Mouse (Mus musculus): ENCODE data around the gene Mrc1. TPM values are rescaled to one million over a fixed set of nuclear protein-coding genes. Genes with fewer than 3 reads are reported as not detected.
A peak's percentile ranks its signal among the peaks of the same experiment; 100 is the strongest.

Mrc1 gene
- polyA plus RNA-seq, 1 experiment: 0.07 TPM

GRCm38 (mm10) chr2:14244157-14244556, 15.0 kb downstream of the Mrc1 start:
- Histone ChIP-seq H3K79me2 (ENCODE audit: control insufficient read depth, insufficient read depth) (no peaks in the 10 kb centered on the region), H3K4me3 (ENCODE audit: insufficient read depth, poor library complexity, severe bottlenecking) (no peak overlapping the region), H3K36me3 (ENCODE audit: control insufficient read depth, insufficient read depth) (no peaks in the 10 kb centered on the region), H3ac (ENCODE audit: control insufficient read depth, insufficient read length, low read depth) (no peak overlapping the region), H3K79me3 (ENCODE audit: low read depth) (no peaks in the 10 kb centered on the region), H3K27me3 (ENCODE audit: control insufficient read depth, insufficient read depth, insufficient read length) (no peaks in the 10 kb centered on the region)
- TF ChIP-seq CTCF (IDR thresholded peaks at IDR 0.05; ENCODE audit: control insufficient read depth, insufficient read depth, insufficient read length): no peak
- peak; percentile 34 for TF ChIP-seq USF1 (IDR thresholded peaks at IDR 0.05; ENCODE audit: low read depth)

DNA sequence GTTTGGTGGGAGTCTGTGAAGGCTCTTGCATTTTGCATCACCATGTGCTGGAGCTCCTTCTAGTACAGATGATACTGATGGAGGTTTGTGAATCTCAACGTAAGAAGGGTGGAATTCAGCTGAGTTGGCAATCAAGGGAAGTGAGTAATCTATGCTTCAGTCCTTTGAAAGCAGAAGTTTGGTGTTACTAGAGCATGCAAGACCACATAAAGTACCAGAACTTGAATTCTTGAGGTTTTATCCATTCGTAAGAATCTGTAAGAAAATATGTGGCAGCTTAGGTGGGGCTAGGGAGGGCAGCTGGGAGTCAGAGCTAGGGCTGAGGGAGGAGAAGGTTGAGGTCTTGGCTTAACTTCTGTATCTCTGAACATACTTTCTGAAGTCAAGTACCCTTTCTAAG, 15.5 kb downstream of the Mrc1 start:
- no peak overlapping the region for H3K4me3 ChIP-seq (ENCODE audit: insufficient read depth, poor library complexity, severe bottlenecking)
- no peaks in the 10 kb centered on the region for H3K79me3 ChIP-seq (ENCODE audit: low read depth)
- no peaks in the 10 kb centered on the region for H3K36me3 ChIP-seq (ENCODE audit: control insufficient read depth, insufficient read depth)
- H3K27me3 ChIP-seq (ENCODE audit: control insufficient read depth, insufficient read depth, insufficient read length): no peaks in the 10 kb centered on the region
- TF ChIP-seq FOSL1 (IDR thresholded peaks at IDR 0.05; ENCODE audit: insufficient read depth, low read length, poor library complexity, severe bottlenecking) (no peak), CEBPB (IDR thresholded peaks at IDR 0.05; ENCODE audit: low read depth) (no peak), CTCF (IDR thresholded peaks at IDR 0.05; ENCODE audit: control insufficient read depth, insufficient read depth, insufficient read length) (no peak), MYOD1 (IDR thresholded peaks at IDR 0.05; ENCODE audit: control insufficient read depth, insufficient read length, low read depth) (no peak), MAX (IDR thresholded peaks at IDR 0.05) (no peak), USF1 (IDR thresholded peaks at IDR 0.05; ENCODE audit: low read depth) (no peak), MYOG (IDR thresholded peaks at IDR 0.05; ENCODE audit: control insufficient read depth, extremely low read depth, insufficient read length) (no peak)
- H3K79me2 ChIP-seq (ENCODE audit: control insufficient read depth, insufficient read depth): no peaks in the 10 kb centered on the region
- no peak overlapping the region for H3ac ChIP-seq (ENCODE audit: control insufficient read depth, insufficient read length, low read depth)

DNA sequence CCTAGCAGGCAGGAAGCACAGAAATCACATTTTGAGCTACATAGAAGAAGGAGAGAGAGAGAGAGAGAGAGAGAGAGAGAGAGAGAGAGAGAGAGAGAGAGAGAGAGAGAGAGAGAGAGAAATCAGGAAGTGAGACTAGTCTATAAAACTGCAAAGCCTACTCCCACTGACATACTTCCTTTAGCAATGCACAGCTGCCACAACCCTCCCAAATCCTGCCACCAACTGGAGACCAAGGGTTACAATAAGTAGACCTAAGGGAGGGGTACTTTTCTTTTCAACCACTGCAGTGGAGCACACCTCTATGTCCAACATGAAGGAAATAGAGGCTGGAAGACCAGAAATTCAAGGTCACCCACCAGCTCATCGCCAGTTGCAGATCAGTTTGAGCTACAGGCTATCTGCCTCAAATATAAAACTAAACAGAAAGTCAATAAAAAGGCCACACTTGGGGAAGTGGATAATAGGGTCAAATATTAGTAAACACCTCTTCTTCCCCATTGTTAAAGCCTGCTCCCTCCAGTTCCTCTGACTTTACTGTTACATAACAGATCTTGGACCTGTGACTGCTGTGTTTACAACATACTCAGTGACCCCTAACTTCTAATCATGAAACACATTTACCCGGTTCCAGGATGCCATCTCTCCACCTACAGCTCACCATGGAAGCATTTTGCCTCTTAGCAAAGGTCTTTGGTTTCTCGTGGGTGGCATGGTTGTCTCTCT, 20.8 kb downstream of the Mrc1 start:
- H3K27me3 ChIP-seq (ENCODE audit: control insufficient read depth, insufficient read depth, insufficient read length): no peaks in the 10 kb centered on the region
- TF ChIP-seq MAX (IDR thresholded peaks at IDR 0.05): no peak
- TF ChIP-seq MYOG (IDR thresholded peaks at IDR 0.05; ENCODE audit: control insufficient read depth, extremely low read depth, insufficient read length): no peak
- TF ChIP-seq FOSL1 (IDR thresholded peaks at IDR 0.05; ENCODE audit: insufficient read depth, low read length, poor library complexity, severe bottlenecking): no peak
- no peak for TF ChIP-seq USF1 (IDR thresholded peaks at IDR 0.05; ENCODE audit: low read depth)
- TF ChIP-seq CTCF (IDR thresholded peaks at IDR 0.05; ENCODE audit: control insufficient read depth, insufficient read depth, insufficient read length): no peak
- no peak for TF ChIP-seq MYOD1 (IDR thresholded peaks at IDR 0.05; ENCODE audit: control insufficient read depth, insufficient read length, low read depth)
- no peak for TF ChIP-seq CEBPB (IDR thresholded peaks at IDR 0.05; ENCODE audit: low read depth)
- H3K4me3 ChIP-seq (ENCODE audit: insufficient read depth, poor library complexity, severe bottlenecking): no peak overlapping the region
- no peak overlapping the region for H3ac ChIP-seq (ENCODE audit: control insufficient read depth, insufficient read length, low read depth)
- H3K36me3 ChIP-seq (ENCODE audit: control insufficient read depth, insufficient read depth): no peaks in the 10 kb centered on the region
- H3K79me2 ChIP-seq (ENCODE audit: control insufficient read depth, insufficient read depth): no peaks in the 10 kb centered on the region
- no peaks in the 10 kb centered on the region for H3K79me3 ChIP-seq (ENCODE audit: low read depth)

DNA sequence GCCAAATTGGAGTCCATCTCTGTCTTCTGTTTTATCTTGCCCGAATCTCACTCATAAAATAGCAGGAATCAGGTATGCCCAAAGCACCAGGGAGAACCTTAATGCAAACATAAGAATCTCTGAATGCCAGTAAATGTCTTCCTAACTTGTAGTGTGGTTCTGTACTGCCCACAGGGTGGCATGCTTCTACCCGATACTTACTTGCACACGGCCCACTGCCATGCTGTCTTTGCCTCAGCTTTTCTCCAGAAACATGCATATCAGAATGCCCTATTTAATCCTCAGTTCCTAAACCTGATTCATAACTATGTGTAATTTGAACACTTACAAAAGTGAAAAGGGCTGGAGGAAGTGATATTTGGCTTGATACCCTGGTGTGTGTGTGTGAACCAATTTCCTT, 22.7 kb downstream of the Mrc1 start:
- H3K79me2 ChIP-seq (ENCODE audit: control insufficient read depth, insufficient read depth): no peaks in the 10 kb centered on the region
- TF ChIP-seq MAX (IDR thresholded peaks at IDR 0.05) (no peak), USF1 (IDR thresholded peaks at IDR 0.05; ENCODE audit: low read depth) (no peak), CTCF (IDR thresholded peaks at IDR 0.05; ENCODE audit: control insufficient read depth, insufficient read depth, insufficient read length) (no peak), MYOG (IDR thresholded peaks at IDR 0.05; ENCODE audit: control insufficient read depth, extremely low read depth, insufficient read length) (no peak), FOSL1 (IDR thresholded peaks at IDR 0.05; ENCODE audit: insufficient read depth, low read length, poor library complexity, severe bottlenecking) (no peak), MYOD1 (IDR thresholded peaks at IDR 0.05; ENCODE audit: control insufficient read depth, insufficient read length, low read depth) (no peak)
- H3ac ChIP-seq (ENCODE audit: control insufficient read depth, insufficient read length, low read depth): no peak overlapping the region
- H3K27me3 ChIP-seq (ENCODE audit: control insufficient read depth, insufficient read depth, insufficient read length): no peaks in the 10 kb centered on the region
- no peaks in the 10 kb centered on the region for H3K79me3 ChIP-seq (ENCODE audit: low read depth)
- H3K4me3 ChIP-seq (ENCODE audit: insufficient read depth, poor library complexity, severe bottlenecking): no peak overlapping the region
- no peaks in the 10 kb centered on the region for H3K36me3 ChIP-seq (ENCODE audit: control insufficient read depth, insufficient read depth)

GRCm38 (mm10) chr2:14258345-14258850, 29.2 kb downstream of the Mrc1 start:
- no peak overlapping the region for H3ac ChIP-seq (ENCODE audit: control insufficient read depth, insufficient read length, low read depth)
- H3K79me2 ChIP-seq (ENCODE audit: control insufficient read depth, insufficient read depth): no peaks in the 10 kb centered on the region
- H3K36me3 ChIP-seq (ENCODE audit: control insufficient read depth, insufficient read depth): no peaks in the 10 kb centered on the region
- H3K4me3 ChIP-seq (ENCODE audit: insufficient read depth, poor library complexity, severe bottlenecking): no peak overlapping the region
- no peaks in the 10 kb centered on the region for H3K27me3 ChIP-seq (ENCODE audit: control insufficient read depth, insufficient read depth, insufficient read length)
- no peaks in the 10 kb centered on the region for H3K79me3 ChIP-seq (ENCODE audit: low read depth)
- TF ChIP-seq CTCF (IDR thresholded peaks at IDR 0.05; ENCODE audit: control insufficient read depth, insufficient read depth, insufficient read length) (no peak), USF1 (IDR thresholded peaks at IDR 0.05; ENCODE audit: low read depth) (no peak), CEBPB (IDR thresholded peaks at IDR 0.05; ENCODE audit: low read depth) (no peak), MYOG (IDR thresholded peaks at IDR 0.05; ENCODE audit: control insufficient read depth, extremely low read depth, insufficient read length) (no peak), FOSL1 (IDR thresholded peaks at IDR 0.05; ENCODE audit: insufficient read depth, low read length, poor library complexity, severe bottlenecking) (no peak), MYOD1 (IDR thresholded peaks at IDR 0.05; ENCODE audit: control insufficient read depth, insufficient read length, low read depth) (no peak), MAX (IDR thresholded peaks at IDR 0.05) (no peak)

- Histone ChIP-seq H3K27me3 (ENCODE audit: control insufficient read depth, insufficient read depth, insufficient read length) (no peaks in the 10 kb centered on the region), H3K79me2 (ENCODE audit: control insufficient read depth, insufficient read depth) (no peaks in the 10 kb centered on the region), H3K79me3 (ENCODE audit: low read depth) (no peaks in the 10 kb centered on the region), H3K4me3 (ENCODE audit: insufficient read depth, poor library complexity, severe bottlenecking) (no peak overlapping the region), H3ac (ENCODE audit: control insufficient read depth, insufficient read length, low read depth) (no peak overlapping the region), H3K36me3 (ENCODE audit: control insufficient read depth, insufficient read depth) (no peaks in the 10 kb centered on the region)
- TF ChIP-seq CEBPB (IDR thresholded peaks at IDR 0.05; ENCODE audit: low read depth): no peak
- no peak for TF ChIP-seq MYOD1 (IDR thresholded peaks at IDR 0.05; ENCODE audit: control insufficient read depth, insufficient read length, low read depth)
- no peak for TF ChIP-seq MAX (IDR thresholded peaks at IDR 0.05)
- no peak for TF ChIP-seq MYOG (IDR thresholded peaks at IDR 0.05; ENCODE audit: control insufficient read depth, extremely low read depth, insufficient read length)
- TF ChIP-seq USF1 (IDR thresholded peaks at IDR 0.05; ENCODE audit: low read depth): no peak
- TF ChIP-seq CTCF (IDR thresholded peaks at IDR 0.05; ENCODE audit: control insufficient read depth, insufficient read depth, insufficient read length): no peak
- TF ChIP-seq FOSL1 (IDR thresholded peaks at IDR 0.05; ENCODE audit: insufficient read depth, low read length, poor library complexity, severe bottlenecking): no peak
Observed at GRCm38 (mm10) chr2:14262090-14262489, 32.9 kb downstream of the Mrc1 start.
